Mouse (Mus musculus) liver, embryonic 14.5 days (tissue): Measurements from ENCODE around the gene Tnfaip8l1. TPM values are rescaled to one million over a fixed set of nuclear protein-coding genes. Genes with fewer than 3 reads are reported as not detected.
A peak's percentile ranks its signal among the peaks of the same experiment; 100 is the strongest.

Experiments used
- ATAC-seq: fragments of 200-750 bp; cut with Nextera tagmentation; 2 replicates; pipeline ENCODE4 v1.8.0; 2017; ENCODE audit warnings: moderate number of reproducible peaks, mild to moderate bottlenecking, moderate library complexity; ENCODE audit not compliant: insufficient read depth
- DNase-seq, 3 experiments: peaks; one replicate each; pipeline ENCODE4 v3.0.0-alpha.2; 2012 to 2013; ENCODE audit warnings: low read depth in 3 of 3, low spot score in 3 of 3
- H3K27ac ChIP-seq: fragments of 300-500 bp; sonication (generic); 2 replicates; pipeline ENCODE4 v1.5.1; 2014; ENCODE audit warnings: moderate library complexity, mild to moderate bottlenecking, control low read depth, inconsistent platforms
- H3K27me3 ChIP-seq: fragments of 300-500 bp; sonication (generic); 2 replicates; pipeline ENCODE4 v1.6.1; 2014; ENCODE audit warnings: mild to moderate bottlenecking, low read length, moderate library complexity; ENCODE audit not compliant: control insufficient read depth, insufficient read depth
- H3K36me3 ChIP-seq: fragments of 300-500 bp; sonication (generic); replicated peaks from 2 replicates; pipeline ENCODE4 v1.6.1; 2014; ENCODE audit warnings: low read depth; ENCODE audit not compliant: control insufficient read depth, insufficient read depth
- H3K4me1 ChIP-seq, 2 experiments: fragments of 200-500 bp in 1 of 2; fragments of 300-500 bp in 1 of 2; sonication (generic) in 1 of 2; replicated peaks; 2 replicates each; pipeline ENCODE4 v1.6.1; 2012 to 2014; ENCODE audit warnings: antibody characterized with exemption in 1 of 2, inconsistent platforms in 1 of 2, low read length in 1 of 2; ENCODE audit not compliant: control insufficient read depth in 2 of 2, insufficient read depth in 2 of 2
- H3K4me2 ChIP-seq: fragments of 300-500 bp; sonication (generic); 2 replicates; pipeline ENCODE4 v1.6.1; 2014; ENCODE audit warnings: low read depth, mild to moderate bottlenecking, control low read depth, moderate library complexity
- H3K4me3 ChIP-seq, 2 experiments: fragments of 200-500 bp in 1 of 2; fragments of 300-500 bp in 1 of 2; sonication (generic) in 1 of 2; 2 replicates each; pipeline ENCODE4 v1.5.1; 2012 to 2014; ENCODE audit warnings: low read depth in 2 of 2, low read length in 2 of 2, mild to moderate bottlenecking in 2 of 2, control low read depth in 1 of 2, inconsistent platforms in 1 of 2, moderate library complexity in 1 of 2; ENCODE audit not compliant: insufficient read depth in 1 of 2
- H3K9ac ChIP-seq: fragments of 300-500 bp; sonication (generic); replicated peaks from 2 replicates; pipeline ENCODE4 v1.6.1; 2014; ENCODE audit warnings: mild to moderate bottlenecking, control low read depth, moderate library complexity
- H3K9me3 ChIP-seq: fragments of 300-500 bp; sonication (generic); 2 replicates; pipeline ENCODE4 v1.6.1; 2016; ENCODE audit warnings: low read length, mixed read lengths; ENCODE audit not compliant: control insufficient read depth
- CTCF ChIP-seq: IDR thresholded peaks from 2 replicates; pipeline ENCODE4 v1.5.1; 2016; ENCODE audit warnings: antibody characterized with exemption, low read depth, control low read depth
- EP300 ChIP-seq: IDR thresholded peaks from 2 replicates; pipeline ENCODE4 v1.6.1; 2016; ENCODE audit warnings: antibody characterized with exemption, low read depth
- WGBS: fragments of 180-500 bp; shearing (Covaris S2); extraction: QIAGEN DNeasy Blood & Tissue Kit; methylation state at CpG from one replicate; pipeline ENCODE4 v1.1.7; 2014; ENCODE audit not compliant: insufficient replicate concordance; 5-methylcytosine and 5-hydroxymethylcytosine counted together
- polyA plus RNA-seq, 2 experiments: library from polyadenylated mRNA; depleted of rRNA in 1 of 2; stranded (reverse) in 1 of 2; unstranded in 1 of 2; fragments of >200 nt; fragmentation: Nextera tagmentation in 1 of 2; extraction: Ambion mirVana in 1 of 2; gene quantifications; 2 replicates each; pipeline versions ENCODE4 v1.2.1 to v1.2.3; 2012 to 2014

Gene Tnfaip8l1
- polyA plus RNA-seq, 2 experiments: 1.5 to 2.7 TPM

- no peak overlapping the region for H3K4me3 ChIP-seq
- DNase-seq (no peak), ATAC-seq (no peak)
- no peak overlapping the region for H3K9ac ChIP-seq
- H3K27me3 ChIP-seq: peaks cover 40% of the 10 kb centered on the region
- 0 out of 2 replicates have a peak overlapping the region, but pooled peaks have one; percentile 9 for H3K4me2 ChIP-seq
- no peaks in the 10 kb centered on the region for H3K36me3 ChIP-seq
- H3K9me3 ChIP-seq: peaks cover 4% of the 10 kb centered on the region; the same call in 1 of the 2 replicates
- TF ChIP-seq CTCF (no peak), EP300 (no peak)
- WGBS: 8% methylated on average over 66 of the region's 66 CpGs
- H3K27ac ChIP-seq: no peak overlapping the region
- H3K4me1 ChIP-seq: no peaks in the 10 kb centered on the region
Measured at GRCm38 (mm10) chr17:56119981-56120880, 42.0 kb upstream of the Tnfaip8l1 start.

GRCm38 (mm10) chr17:56121826-56122225, 40.5 kb upstream of the Tnfaip8l1 start, which contains the start of gene Lrg1:
Lrg1 (minus strand) TSS chr17:56122001.
- peaks cover 4% of the 10 kb centered on the region; the same call in 1 of the 2 replicates for H3K9me3 ChIP-seq
- H3K4me2 ChIP-seq: no peak within 1 kb of the TSS
- 28% methylated on average over 2 of the region's 2 CpGs for WGBS
- no peaks in the 10 kb centered on the region for H3K4me1 ChIP-seq
- no peak within 1 kb of the TSS for H3K4me3 ChIP-seq
- no peaks in the 10 kb centered on the region for H3K36me3 ChIP-seq
- ATAC-seq (no peak), DNase-seq (no peak)
- H3K27me3 ChIP-seq: peaks cover 40% of the 10 kb centered on the region
- TF ChIP-seq CTCF: no peak
- no peak within 1 kb of the TSS for H3K9ac ChIP-seq
- no peak within 1 kb of the TSS for H3K27ac ChIP-seq

GRCm38 (mm10) chr17:56123161-56123560, 39.1 kb upstream of the Tnfaip8l1 start:
- H3K4me3 ChIP-seq: no peak overlapping the region
- peaks cover 4% of the 10 kb centered on the region; the same call in 1 of the 2 replicates for H3K9me3 ChIP-seq
- TF ChIP-seq EP300 (no peak), CTCF (no peak)
- no peak overlapping the region for H3K9ac ChIP-seq
- peaks cover 40% of the 10 kb centered on the region for H3K27me3 ChIP-seq
- H3K27ac ChIP-seq: no peak overlapping the region
- DNase-seq (no peak), ATAC-seq (no peak)
- no peaks in the 10 kb centered on the region for H3K36me3 ChIP-seq
- 78% methylated on average over 12 of the region's 12 CpGs for WGBS
- H3K4me2 ChIP-seq: no peak overlapping the region
- H3K4me1 ChIP-seq: no peaks in the 10 kb centered on the region

GRCm38 (mm10) chr17:56123681-56124340, 38.5 kb upstream of the Tnfaip8l1 start:
- no peak for DNase-seq
- WGBS: 58% methylated on average over 59 of the region's 59 CpGs
- ATAC-seq: no peak
- H3K27ac ChIP-seq: no peak overlapping the region
- H3K4me1 ChIP-seq: no peaks in the 10 kb centered on the region
- H3K27me3 ChIP-seq: peaks cover 40% of the 10 kb centered on the region
- no peak overlapping the region for H3K4me3 ChIP-seq
- H3K9me3 ChIP-seq: peaks cover 4% of the 10 kb centered on the region; the same call in 1 of the 2 replicates
- H3K36me3 ChIP-seq: no peaks in the 10 kb centered on the region
- TF ChIP-seq EP300 (no peak), CTCF (no peak)
- peak overlapping the region; percentile 51 for H3K4me2 ChIP-seq
- H3K9ac ChIP-seq: no peak overlapping the region
